Mouse (Mus musculus) megakaryocyte progenitor cell, adult 5-6 weeks (primary cell): ENCODE measurements around the gene Olfr983. TPM values are rescaled to one million over a fixed set of nuclear protein-coding genes. Genes with fewer than 3 reads are reported as not detected.
A peak's percentile ranks its signal among the peaks of the same experiment; 100 is the strongest.

ENCODE experiments used
- ATAC-seq: replicated peaks from 2 replicates; pipeline ENCODE4 v1.8.0; 2016; ENCODE audit warnings: mild to moderate bottlenecking, moderate TSS enrichment, inconsistent platforms; ENCODE audit not compliant: poor library complexity
- total RNA-seq, 2 experiments: library from RNA; stranded (forward) in 1 of 2; stranded (reverse) in 1 of 2; fragments of 157-497, 149-512 nt in 1 of 2; fragments of 200-1000 nt in 1 of 2; gene quantifications; 2 replicates each; pipeline versions ENCODE4 v1.2.3 to v1.2.4; 2015 to 2017

Gene Olfr983
- total RNA-seq (2015) (not detected in 2 replicates), total RNA-seq (2017) (not detected in 2 replicates)

DNA sequence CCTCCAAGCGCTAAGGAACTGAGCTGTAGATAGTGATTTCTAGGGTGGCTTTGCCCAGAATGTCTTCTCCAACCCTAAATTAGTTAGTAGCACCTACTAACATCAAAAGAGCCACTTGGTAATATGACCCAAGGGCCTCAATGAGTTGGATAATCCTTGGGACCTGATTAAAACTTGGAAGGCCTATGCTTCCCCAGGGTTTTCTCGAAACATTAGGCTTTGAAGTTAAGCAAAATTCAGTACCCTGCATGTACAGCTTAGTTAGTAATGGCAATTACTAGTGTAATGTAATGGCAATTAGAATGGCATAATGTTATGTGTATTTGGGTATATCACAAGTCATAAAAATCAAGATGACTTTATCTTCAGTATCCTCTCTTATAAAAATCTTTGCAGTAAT, at the start of gene Olfr983:
Gene Olfr983 (minus strand): TSS at position 101 of the 400 bp plus-strand sequence.
- no peak for ATAC-seq

DNA sequence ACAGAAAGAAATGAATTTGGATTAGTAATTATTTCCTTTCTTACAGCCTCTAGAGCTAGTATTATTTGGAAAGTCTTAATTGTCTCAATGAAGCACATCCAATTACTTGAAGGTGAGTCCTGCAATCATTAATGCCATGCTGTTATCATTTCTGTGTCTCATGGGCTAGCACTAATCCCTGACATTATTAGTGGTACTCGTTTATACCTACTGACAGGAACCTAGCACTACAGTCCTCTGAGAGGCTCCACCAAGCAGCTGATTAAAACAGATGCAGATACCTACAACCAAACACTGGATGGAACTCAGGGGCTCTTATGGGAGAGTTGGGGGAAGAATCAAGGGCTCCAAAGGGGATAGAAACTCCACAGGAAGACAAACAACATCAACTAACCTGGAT, 48.1 kb upstream of the Olfr983 start:
- ATAC-seq: no peak

DNA sequence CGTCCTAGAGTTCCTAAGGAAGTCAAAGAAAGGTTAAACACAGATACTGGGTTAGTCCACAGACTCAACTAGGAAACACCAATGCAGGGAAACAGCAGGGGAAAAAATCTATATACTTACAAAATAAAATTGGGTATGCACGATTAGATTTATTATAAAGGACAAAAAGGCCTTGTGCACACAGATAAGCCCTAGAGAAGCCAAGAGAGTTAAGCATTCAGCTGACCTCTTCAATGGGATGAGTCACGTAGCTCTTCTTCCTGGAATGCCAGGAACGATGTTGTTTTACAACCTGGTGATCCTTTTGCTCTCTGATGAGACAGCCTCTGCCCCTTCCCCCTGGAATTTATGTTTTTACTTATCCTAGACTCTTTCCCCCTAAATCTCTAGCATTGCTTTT, 46.1 kb upstream of the Olfr983 start:
- ATAC-seq: no peak

DNA sequence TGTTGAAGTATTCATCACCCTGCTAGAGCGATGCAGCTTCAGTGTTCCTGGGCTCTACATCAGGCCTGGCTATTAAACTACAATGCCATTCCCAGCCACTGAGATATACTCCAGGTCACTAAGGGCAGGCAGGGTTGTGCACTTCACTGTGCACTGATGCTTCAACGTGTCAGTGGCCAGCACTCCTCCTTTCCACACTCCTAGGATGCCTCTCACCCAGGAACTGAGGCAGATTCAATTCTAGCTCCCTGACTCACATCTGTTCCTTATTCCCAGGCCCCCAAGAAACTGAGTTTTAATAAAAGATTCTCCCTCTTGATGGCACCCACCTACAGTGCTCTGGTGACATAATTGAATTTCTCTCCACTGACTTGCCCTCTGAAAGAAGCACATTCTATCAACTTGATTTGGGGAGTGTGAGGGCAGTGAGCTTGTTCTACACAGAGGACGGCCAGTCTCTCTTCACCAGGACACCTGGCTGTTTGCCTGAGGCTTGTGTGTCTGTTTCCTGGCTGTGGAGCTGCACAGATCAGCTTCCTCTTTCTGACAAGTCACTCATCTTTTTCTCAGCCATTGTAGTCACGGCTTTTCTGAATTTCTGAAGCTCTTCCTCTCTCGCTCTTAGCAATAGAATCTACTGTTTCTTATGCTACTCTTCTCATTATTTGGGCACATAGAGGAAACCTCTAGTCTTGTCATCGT, 43.7 kb upstream of the Olfr983 start:
- peak; percentile 98 for ATAC-seq

DNA sequence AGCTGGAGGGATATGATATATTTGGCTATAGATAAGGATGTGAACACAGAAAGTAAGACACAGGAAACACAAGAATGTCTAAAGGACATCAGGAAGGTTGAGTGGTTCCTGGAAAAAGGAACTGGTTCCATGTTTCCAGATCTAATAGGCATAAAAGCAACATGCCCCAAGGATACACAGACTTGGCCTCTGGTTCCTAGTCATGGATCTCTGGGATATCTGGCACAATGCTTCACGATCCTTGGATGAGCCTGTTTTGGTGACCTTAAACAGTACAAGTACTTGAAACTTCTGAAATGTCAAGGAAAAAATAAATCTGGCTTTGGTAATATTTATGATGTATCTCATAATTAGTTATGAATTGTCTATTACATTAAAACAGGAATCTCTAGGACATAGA, 37.2 kb upstream of the Olfr983 start:
- no peak for ATAC-seq

DNA sequence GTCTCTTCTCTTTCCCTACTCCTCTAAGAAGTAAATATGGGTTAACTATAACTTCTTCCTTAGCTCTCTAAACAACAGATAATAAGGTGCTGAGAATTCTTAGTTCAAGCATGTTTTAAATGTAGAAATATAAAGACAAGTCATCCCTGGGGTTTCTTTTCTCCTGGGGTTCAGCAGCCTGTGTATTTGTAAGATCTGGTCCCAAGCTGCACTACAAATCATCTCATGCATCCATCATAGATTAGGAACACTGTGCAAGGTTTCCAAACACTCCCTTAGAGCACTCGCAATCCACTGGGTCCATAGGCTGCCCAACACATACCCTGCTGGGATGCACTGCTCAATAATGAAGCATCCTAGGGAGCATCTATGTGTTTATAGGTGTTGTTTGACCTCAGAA, 36.7 kb upstream of the Olfr983 start, which contains the start of gene Olfr985:
Gene Olfr985 (minus strand): TSS at position 101 of the 400 bp plus-strand sequence.
- no peak for ATAC-seq

DNA sequence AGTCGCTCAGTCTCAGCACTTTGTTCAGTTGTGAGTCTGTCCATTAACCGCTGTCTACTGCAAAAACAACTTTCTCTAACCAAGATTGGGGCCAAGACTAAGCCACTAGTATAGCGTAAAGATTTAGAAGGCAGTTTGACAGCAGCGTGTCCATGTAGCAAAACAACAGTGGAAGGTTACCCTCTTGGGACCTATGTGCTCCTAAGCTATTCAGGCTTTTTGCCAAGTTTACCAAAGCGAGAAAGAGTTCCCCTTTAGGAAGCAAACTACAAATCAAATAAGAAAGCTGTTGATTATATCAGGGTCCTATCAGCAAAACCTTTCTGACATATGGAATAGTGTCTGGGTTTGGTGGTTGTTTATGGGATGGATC, 23.9 kb upstream of the Olfr983 start:
- ATAC-seq: peak; percentile 20; the same call in 1 of the 2 replicates

DNA sequence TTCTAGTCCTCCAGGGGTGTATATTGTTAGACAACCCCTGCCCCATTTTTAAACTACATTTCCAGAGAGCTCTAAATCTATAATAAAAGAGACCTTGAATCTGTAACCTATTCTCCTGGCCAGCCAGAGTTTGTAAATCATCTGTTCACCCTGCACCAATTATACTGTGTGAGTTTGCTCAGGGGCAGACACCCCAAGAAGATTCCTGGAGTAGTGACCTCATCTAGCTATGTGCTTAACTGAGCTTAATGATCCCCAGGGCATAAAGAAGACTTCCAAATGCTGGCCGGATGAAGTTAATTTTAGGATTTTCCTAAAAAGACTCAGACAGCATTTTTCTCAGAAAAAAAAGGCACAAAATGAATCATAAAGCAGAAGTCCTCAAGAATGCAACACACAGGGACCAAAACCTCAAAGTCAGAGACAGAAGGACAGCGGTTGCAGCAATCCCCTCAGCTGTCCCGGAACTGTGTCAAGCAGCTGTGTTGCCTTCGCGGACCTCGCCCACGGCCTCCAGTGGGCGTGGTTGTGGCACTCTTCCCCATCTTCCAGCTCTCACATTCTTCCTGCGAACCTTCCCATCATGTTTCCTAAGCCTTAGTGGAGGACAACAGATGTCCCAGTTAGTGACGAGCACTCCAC, 23.4 kb upstream of the Olfr983 start:
- ATAC-seq: peak; percentile 100

DNA sequence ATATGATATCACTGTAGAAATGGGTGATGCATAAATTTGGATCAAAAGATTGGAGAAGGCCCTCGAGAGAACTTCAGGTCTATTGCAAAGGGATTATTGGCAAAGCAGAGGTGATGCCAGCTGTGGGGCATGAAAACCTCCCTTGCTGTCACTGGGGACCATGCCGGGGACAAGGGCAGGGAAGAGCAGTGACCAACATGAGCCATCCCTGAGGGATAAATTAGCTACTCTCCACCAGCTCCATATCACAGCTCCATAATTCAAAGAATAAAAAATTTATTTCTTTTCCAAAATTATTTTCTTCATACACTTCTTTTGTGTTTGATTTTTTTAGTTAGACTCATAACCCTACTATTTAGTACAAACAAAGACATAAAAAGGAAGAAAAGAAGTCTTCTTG, 20.7 kb upstream of the Olfr983 start, which contains the start of gene Olfr984:
Gene Olfr984 (minus strand): TSS at position 101 of the 400 bp plus-strand sequence.
- ATAC-seq: no peak

DNA sequence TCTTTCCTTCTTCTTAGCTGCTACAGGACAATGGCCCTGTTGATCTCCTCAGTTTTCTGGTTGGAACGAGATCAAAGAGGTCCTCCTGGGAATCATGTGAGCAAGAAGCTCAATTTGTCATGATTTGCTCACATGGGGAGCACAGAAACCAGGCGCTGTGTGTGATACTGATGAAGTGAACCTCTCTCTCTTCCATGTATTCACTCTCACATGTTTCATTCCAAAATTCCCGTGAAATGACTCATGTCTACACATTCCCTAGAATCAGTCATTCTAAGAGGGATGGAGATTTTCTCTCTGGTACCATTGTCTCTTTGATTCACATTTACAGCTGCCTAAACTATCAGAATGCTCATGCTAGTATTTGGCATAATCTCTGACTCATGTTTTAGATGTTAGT, 1.4 kb upstream of the Olfr983 start:
- ATAC-seq: no peak

DNA sequence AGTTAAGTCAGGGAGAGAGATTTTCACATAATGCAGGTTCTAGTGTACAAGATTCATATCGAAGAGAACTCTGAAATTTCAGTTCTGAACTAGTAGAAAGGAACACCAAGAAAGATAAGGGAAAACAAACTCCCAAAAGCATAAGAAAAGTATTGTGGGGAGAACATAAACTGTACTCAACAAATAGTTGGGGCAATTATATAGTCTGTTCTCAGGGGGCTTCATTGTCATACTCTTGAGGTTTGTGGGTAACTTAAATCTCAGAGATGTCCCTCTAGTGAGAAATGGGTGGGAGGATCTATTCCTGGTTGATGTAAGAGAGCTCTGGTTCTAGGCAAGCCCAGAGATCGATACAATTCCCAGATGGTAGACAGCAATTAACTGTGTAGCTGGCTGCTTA, 19.9 kb downstream of the Olfr983 start, which contains the start of gene Olfr982:
Gene Olfr982 (plus strand): TSS at position 301 of the 400 bp plus-strand sequence.
- no peak for ATAC-seq

DNA sequence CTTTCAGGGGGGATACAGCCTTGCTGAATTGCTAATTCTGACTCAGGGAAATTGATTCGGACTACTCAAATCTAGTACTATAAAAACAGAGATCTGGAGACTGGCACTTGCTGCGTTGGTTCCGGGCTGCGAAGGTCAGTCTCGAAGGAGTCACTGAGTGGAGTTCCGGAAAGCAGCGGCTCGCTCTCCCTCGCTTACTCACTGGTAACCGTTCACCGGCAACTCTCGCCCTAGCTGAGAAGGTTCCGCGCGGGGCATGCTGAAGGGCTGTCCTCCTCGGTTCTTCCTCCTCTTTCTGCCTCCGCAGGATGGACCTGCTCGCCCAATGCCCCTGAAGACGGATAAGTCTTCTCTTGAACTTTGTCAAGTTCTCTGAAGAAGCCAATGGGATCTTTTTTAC, 43.3 kb downstream of the Olfr983 start:
- no peak for ATAC-seq

Other genes with a start within 250 kb of the Olfr983 start
- gene Olfr972, start 227.2 kb downstream of the Olfr983 start, total RNA-seq (2015): not detected in 2 replicates
- gene Olfr972, start 227.2 kb downstream of the Olfr983 start, total RNA-seq (2017): not detected in 2 replicates
- gene Olfr229, start 186.3 kb downstream of the Olfr983 start, total RNA-seq (2015): not detected in 2 replicates
- gene Olfr229, start 186.3 kb downstream of the Olfr983 start, total RNA-seq (2017): not detected in 2 replicates
- gene Olfr974, start 156.1 kb downstream of the Olfr983 start, total RNA-seq (2015): not detected in 2 replicates
- gene Olfr974, start 156.1 kb downstream of the Olfr983 start, total RNA-seq (2017): not detected in 2 replicates
- not detected in 2 replicates for gene Olfr975, start 141.5 kb downstream of the Olfr983 start, total RNA-seq (2015)
- not detected in 2 replicates for gene Olfr975, start 141.5 kb downstream of the Olfr983 start, total RNA-seq (2017)
- not detected in 2 replicates for gene Olfr976, start 132.5 kb downstream of the Olfr983 start, total RNA-seq (2015)
- not detected in 2 replicates for gene Olfr976, start 132.5 kb downstream of the Olfr983 start, total RNA-seq (2017)
- not detected in 2 replicates for gene Olfr978, start 101.5 kb downstream of the Olfr983 start, total RNA-seq (2015)
- not detected in 2 replicates for gene Olfr978, start 101.5 kb downstream of the Olfr983 start, total RNA-seq (2017)
- gene Olfr979, start 90.1 kb downstream of the Olfr983 start, total RNA-seq (2015): not detected in 2 replicates
- gene Olfr979, start 90.1 kb downstream of the Olfr983 start, total RNA-seq (2017): not detected in 2 replicates
- gene Olfr980, start 84.0 kb downstream of the Olfr983 start, total RNA-seq (2015): not detected in 2 replicates
- gene Olfr980, start 84.0 kb downstream of the Olfr983 start, total RNA-seq (2017): not detected in 2 replicates
- not detected in 2 replicates for gene Olfr981, start 72.1 kb downstream of the Olfr983 start, total RNA-seq (2015)
- not detected in 2 replicates for gene Olfr981, start 72.1 kb downstream of the Olfr983 start, total RNA-seq (2017)
- not detected in 2 replicates for gene Olfr982, start 19.8 kb downstream of the Olfr983 start, total RNA-seq (2015)
- gene Olfr982, start 19.8 kb downstream of the Olfr983 start, total RNA-seq (2017): not detected in 2 replicates
- not detected in 2 replicates for gene Olfr984, start 20.6 kb upstream of the Olfr983 start, total RNA-seq (2015)
- gene Olfr984, start 20.6 kb upstream of the Olfr983 start, total RNA-seq (2017): not detected in 2 replicates
- gene Olfr985, start 36.6 kb upstream of the Olfr983 start, total RNA-seq (2015): not detected in 2 replicates
- gene Olfr985, start 36.6 kb upstream of the Olfr983 start, total RNA-seq (2017): not detected in 2 replicates
- gene Tmem225, start 54.5 kb upstream of the Olfr983 start, total RNA-seq (2015): not detected in 2 replicates
- gene Tmem225, start 54.5 kb upstream of the Olfr983 start, total RNA-seq (2017): not detected in 2 replicates
- gene Olfr986, start 87.3 kb upstream of the Olfr983 start, total RNA-seq (2015): not detected in 2 replicates
- not detected in 2 replicates for gene Olfr986, start 87.3 kb upstream of the Olfr983 start, total RNA-seq (2017)
- 3.0 and 4.6 TPM in 2 replicates for gene Zfp202, start 98.7 kb upstream of the Olfr983 start, total RNA-seq (2015)
- gene Zfp202, start 98.7 kb upstream of the Olfr983 start, total RNA-seq (2017): 2.3 and 4.9 TPM in 2 replicates
- gene Scn3b, start 175.6 kb upstream of the Olfr983 start, total RNA-seq (2015): 0.17 TPM in 1 of 2 replicates, not detected in the other
- 0.10 TPM in 1 of 2 replicates, not detected in the other for gene Scn3b, start 175.6 kb upstream of the Olfr983 start, total RNA-seq (2017)